Mouse (Mus musculus): ENCODE measurements around the gene Lasp1.
"Not testable (repeated sequence)": the region's sequence is repeated elsewhere in the genome, so short reads cannot be mapped to it uniquely, and the experiment has no call there.

Lasp1 gene

DNA sequence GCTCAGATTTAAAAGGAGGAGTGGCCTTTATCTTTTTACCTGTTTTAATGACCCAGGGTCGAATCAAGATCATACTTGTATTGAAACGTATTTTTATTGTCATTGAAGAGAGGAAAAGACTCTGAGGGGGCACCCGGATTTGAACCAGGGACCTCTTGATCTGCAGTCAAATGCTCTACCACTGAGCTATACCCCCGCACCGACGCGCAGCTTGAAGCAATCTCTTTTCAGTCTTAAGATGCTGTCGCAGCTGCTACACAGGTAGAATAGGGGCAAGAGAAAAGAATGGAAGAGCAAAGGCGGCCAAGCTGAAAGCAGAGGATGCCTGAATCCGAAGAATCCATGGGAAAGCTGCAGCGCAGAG, at the start of gene Lasp1:
TSS of gene Lasp1 (plus strand) at position 219 of the 364 bp plus-strand sequence.
- DNase-seq = peak; percentile 98

DNA sequence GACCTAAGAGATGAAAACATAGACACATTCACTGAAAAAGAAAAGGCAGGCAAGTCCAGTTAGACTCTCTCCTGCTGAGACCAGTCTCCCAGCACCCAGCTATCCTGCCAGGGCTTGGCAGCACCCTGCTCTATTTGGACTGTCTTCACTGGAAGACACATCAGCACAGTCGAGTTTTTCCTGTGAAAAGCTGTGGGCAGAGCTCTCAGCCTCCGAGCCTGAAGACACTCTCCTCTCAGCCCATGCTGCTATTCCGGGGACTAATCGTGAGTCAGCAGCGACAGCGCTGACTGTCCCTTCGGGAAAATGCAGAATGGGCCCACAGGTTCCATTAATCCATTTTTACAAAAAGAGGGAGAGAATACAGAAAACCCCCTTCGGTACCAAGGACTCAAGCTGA, 45.5 kb upstream of the Lasp1 start:
- DNase-seq = no peak

DNA sequence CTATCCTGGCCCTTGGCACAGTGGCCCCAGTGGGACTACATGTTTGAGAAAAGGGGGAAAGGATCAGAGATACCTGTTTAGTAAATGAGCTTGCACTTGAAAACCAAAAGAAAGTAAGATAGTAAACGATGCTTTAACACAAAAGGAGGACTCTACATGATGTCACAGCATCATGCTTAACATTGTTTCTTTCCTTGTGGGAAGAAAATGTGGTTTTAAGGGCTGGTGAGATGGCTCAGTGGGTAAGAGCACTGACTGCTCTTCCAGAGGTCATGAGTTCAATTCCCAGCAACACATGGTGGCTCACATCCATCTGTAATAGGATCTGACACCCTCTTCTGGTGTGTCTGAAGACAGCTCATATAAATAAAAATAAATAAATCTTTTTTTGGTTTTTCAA, 40.7 kb upstream of the Lasp1 start:
- no peak for DNase-seq

DNA sequence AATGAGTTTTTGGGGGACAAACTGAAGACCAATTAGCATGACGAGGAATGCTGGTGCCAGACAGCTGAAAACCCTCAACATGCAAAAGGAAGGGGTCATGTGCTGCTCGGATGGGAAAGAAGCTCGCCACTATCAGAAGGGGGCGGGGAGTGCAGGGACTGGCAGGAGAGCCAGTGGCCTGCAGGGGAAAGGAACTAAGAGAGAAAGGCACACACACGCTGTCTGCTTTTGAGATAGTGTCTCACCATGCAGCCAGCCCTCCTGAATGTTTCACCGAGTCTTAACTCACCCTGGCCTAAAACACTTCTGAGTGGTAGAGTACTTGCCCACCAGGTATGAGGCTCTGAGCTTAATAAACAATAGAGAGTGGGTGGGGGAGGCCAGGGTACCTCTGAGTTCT, 39.9 kb upstream of the Lasp1 start:
- DNase-seq = no peak

DNA sequence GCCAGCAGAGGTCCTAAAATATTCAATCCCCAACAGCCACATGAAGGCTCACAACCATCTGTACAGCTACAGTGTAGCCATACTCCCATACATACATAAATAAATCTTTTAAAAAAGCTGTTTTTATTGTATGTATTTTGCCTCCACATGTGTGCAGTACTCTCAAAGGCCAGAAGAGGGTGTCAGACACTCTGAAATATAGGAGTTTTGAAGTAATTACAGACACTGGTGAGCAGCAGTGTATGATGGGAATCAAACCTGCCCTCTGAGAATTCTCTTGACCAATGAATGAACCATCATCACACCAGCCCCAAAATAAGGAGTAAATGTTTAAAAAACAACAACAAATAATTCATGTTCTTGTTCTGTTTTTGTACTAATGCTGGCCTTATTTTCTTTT, 37.2 kb upstream of the Lasp1 start:
- DNase-seq = no peak

DNA sequence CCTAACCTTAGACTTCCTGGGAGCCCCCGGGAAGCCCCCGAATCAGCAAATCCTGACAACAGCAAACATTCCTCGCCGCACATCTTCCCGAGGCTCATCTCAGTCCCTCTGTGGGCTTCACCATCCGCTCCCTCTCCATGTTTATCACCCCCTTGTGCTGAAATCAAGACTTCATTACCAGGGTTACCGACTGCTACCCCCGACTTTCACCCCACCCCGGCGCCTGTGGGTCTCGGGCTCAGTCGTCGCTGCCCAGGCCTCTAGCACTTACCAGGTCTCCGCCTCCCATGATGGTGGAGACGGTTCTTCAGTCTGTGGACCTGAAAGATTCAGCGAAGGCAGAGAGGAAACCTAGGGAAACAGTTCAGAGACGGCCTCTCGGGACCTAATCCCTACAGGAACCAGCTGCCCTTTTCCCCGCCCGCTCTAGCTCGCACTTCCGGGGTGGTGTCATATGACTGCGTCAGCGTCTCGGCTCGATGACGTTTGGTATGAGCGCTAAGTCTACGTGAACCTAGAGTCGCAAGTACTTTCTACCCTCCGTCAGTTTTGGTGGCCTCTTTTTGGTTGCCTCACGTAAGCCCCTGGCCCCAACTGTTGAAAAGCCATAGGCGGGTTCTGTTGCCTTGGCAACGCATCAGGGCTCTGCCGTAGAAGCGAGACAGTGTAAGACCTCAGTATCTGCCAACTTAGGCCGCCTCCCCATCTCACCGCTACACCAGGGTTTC, 32.5 kb upstream of the Lasp1 start, which contains the start of gene Cwc25:
TSS of gene Cwc25 (minus strand) at position 403 of the 728 bp plus-strand sequence.
- DNase-seq = peak; percentile 99

DNA sequence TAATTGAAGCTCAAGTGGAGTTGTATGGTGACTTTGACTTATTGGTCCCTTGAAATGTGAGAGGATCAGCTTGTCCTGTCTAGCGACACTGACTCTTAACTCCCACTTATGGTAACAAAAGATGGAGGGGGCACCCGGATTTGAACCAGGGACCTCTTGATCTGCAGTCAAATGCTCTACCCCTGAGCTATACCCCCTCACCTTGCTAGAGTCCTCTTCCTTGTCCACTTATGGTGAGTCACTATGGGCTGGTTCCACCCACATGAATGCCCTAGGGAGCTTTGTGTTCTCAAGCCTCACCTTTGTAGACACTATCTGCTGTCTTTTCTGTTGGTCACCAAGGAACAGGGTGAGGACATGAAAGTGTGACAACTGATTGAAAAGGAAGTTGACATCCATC, 29.1 kb upstream of the Lasp1 start:
- no peak for DNase-seq

DNA sequence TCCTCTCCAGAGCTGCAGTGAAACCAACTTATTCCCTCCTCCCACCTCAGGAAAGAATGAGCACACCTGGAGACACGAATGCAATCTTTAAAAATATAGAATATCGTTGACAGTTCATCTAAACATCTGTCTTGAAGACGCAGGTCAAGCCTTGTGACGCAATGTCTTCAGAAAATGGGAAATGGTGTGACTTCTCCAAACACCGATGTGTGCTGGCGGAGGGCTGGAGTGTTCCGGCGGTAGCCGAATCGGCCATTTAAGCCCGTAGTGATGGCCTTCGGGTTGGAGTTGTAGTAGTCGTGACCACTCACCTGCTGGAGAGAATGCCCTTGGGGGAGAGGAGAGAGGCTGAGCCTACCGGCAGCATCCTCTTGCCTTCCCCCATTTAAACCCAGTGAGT, 27.4 kb upstream of the Lasp1 start:
- no peak for DNase-seq

DNA sequence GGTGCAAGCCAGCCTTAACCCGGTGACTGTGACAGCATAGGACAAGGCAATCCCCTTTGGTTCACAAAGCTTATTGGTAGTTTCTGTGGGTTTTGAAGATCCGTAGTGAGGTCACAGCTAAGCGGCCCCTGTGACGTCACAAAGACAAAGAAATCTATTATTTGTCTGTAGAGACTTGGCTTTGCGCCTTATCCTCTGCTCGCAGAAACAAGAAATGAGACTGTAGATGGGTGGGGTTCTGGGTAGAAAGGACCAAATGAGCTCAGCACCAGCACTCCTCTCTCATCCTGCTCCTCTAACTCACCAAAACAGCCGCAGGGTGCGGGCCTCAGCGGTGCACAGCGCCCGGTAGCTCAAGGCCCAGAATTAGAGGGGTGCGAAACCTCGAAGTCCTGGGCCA, 23.6 kb upstream of the Lasp1 start:
- DNase-seq = no peak

DNA sequence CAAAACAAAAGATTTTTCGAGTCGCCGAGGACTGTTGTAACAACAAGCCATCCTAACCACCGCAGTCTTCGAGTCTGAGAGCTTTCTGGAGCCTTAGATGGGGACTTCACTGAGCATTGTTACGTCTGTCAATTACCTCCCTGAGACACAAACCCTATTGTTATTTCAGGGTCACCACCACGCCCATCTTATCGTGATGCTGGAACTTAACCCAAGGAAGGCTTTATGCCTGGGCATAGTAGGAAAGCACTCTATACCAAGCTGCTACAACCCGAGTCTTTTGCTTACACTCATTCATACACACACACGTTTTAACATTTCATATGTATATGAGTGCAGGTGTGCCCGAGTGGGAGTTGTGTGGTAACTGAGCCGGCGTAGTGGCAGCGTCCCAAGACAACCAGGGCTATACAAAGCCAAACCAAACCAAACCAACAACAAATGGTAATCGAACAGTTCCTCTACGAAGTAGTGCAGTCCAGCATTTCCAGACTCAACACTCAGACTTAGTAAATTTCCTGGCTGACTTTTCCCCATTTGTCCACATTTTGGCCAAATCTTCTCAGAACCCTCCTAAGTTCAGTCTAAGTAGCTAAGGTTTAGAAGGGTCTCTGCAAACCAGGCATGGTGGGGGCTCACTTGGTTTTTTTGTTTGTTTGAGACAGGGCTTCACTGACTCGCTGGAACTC, 22.8 kb upstream of the Lasp1 start, which contains the start of gene 1700001P01Rik:
TSS of gene 1700001P01Rik (minus strand) at position 111 of the 689 bp plus-strand sequence.
- no peak for DNase-seq

DNA sequence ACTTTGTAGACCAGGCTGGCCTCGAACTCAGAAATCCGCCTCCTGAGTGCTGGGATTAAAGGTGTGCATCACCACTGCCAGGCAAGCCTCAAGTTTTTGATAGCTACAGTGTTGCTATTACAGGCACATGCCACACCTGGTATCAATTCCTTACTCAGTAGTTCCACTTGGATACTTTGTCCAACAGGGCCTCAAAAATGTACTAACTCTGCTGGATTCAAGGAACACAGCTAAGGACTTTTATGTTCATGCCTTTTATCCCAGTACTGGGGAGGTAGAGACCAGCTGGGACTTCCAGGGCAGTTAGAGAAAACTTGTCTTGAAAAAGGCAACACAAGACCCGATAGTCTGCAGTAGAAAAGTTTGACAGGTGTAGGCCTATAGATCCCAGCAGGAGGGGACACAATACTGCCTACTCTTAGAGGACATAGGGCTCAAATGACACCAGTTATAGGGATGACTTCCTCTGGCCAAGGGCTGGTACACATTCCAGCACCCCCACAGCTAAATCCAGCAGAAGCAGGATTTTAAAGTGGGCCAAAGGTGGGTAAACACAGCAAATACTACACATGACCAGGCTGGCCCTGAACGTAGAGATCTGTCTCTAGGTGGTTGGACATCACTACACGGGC, 22.2 kb upstream of the Lasp1 start:
- DNase-seq = no peak

DNA sequence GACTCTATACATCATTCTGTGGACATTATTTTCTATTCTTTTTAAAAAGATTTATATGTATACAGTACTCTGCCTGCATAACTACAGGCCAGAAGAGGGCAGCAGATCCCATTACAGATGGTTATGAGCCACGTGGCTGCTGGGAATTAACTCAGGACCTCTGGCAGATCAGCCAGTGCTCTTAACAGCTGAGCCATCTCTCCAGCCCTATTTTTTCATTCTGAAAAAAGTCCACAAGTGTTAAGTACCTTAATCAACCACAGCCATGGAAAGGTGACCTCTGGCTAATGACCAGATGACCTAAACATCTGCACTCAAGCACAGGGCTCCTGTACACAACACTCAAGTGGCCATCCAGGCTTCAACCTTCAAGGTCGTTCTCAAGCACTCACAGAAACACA, 21.7 kb upstream of the Lasp1 start:
- DNase-seq = no peak

DNA sequence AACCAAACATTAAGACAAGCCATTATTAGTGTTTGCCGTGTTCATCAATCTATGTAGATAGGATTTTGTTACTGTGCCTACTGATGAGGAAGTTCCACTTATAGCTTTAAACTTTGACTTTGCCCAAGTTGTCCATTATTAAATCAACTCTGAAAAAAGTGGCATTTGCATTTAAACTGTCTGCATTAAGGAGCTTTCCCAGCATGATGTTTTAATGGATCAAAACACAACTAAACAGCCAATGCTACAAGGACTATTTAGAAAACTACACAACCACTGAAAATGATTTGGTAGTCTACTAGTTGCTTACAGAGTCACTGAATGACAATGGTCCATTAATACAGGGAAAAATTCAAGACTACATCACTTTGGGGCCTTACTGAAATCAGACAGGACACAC, 19.9 kb upstream of the Lasp1 start:
- no peak for DNase-seq

DNA sequence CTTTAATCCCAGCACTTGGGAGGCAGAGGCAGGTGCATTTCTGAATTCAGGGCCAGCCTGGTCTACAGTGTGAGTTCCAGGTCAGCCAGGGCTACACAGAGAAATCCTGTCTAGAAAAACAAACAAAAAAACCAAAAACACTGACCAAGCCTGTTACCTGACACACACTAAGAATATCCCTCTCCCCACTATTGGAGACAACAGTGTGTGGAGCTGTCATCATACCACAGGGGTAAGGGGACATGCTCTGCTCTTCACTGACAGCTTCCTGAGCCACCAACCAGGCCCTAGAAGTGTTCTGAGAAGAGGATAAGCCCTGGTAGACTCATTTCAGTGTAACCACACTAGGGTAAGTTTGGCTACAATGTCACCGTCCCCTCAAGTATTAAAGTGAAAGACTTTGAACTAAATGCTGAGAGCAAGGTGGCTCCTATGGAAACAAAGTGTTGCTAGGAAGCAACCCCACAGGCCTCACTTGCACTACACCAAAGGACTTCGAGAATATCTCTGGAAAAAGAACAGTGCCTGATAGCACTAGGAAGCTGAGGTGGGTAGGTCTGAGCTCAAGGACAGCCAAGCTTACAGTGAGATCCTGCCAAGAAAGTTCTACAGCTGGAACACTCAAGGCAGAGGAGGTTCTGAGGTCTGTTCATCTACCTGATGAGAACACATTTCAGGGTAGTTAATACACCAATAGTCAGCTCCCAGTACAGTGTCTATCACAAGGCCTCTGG, 18.7 kb upstream of the Lasp1 start:
- no peak for DNase-seq

DNA sequence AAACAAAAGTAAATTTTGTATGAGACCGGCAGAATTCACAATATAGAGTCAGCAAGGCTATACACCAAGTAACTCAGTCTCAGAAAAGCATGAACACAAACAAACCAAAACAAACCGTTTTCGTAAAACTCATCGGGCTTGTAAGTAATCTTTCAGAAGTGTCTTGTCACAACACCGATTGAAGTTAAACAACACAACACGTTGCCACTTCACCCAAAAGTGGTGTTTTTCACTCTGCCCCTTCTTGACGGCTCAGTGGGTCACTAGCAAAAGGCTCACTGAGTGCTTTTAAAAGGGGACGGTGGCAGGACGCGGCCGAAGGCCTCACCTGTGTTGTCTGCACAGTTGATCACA, 17.3 kb upstream of the Lasp1 start:
- no peak for DNase-seq

DNA sequence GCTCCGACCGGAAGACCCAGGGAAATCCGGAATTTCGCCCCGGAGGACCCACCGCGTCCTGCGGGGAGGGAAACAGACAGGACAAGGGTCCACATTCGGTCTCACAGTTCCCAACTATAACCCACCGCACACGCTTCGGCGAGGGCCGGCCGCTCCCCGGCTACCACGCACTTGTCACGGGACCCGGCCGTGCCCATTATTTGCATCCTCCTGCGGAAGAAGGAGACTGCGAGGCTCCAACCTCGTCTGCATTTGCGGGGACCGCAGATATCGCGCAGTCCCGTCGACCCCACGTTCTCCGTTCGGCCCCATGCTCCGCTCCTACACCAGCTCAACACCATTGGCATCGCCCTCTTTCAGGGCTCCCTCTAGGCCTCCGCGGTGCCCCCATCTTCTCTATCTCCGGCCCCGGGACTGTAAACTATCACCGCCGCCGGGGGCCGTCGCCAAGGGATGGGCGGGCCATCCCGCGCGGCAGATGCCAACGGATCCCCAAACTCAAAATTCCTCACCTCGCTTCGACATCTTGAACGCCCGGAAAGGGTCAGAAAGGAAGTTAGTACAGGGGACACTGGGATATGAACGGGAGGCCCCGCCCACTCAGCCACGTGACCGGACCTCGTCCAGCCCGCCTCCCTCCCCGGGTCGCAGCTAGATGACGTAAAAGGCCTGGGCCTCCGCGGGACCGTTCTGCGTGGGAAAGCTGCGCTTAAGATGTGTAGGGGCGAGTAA, 16.8 kb upstream of the Lasp1 start, which contains the start of gene Rpl23:
TSS of gene Rpl23 (minus strand) at position 606 of the 732 bp plus-strand sequence.
- DNase-seq = peak; percentile 100

DNA sequence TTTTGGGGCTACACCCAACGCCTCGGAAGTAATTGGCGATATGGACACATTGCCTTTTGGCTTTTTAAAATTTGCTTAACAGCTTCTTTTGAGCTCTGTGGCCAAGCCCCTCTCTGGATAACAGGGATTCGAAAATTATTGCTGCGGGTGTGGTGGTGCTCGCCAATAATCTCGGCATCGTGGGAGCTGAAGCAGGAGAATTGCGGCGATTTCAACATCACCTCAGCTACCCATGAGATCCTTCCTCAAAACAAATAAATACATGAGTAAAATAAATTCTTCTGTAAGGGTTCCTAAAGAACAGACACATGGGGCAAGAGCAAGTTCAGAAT, 16.3 kb upstream of the Lasp1 start:
- no peak for DNase-seq

DNA sequence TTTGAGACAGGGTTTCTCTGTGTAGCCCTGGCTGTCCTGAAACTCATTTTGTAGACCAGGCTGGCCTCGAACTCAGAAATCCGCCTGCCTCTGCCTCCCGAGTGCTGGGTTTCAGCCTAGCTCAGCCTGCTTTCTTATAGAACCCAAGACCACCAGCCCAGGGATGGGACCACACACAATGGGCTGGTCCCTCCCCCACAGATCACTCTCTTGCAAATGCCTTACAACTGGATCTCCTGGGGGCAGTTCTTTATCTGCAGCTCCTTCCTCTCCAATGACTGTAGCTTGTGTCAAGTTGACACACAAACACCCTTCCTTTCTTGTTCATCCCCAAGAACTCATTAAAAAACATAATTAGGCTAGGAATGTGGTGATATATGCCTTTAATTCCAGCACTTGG, 10.8 kb upstream of the Lasp1 start:
- DNase-seq = no peak

DNA sequence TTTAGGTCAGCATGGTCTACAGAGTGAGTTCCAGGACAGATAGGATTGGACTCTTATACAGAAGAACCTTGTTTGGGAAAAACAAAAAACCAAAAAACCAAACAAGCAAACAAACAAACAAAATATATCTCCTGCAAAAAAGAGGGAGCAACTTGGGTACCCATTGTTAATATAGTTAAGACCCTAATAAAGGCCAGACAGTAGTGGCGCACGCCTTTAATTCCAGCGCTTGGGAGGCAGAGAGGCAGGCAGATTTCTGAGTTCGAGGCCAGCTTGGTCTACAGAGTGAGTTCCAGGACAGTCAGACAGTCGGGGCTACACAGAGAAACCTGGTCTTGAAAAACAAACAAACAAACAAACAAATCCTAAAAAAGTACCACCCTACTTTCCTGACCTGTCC, 9.1 kb upstream of the Lasp1 start:
- no peak for DNase-seq

DNA sequence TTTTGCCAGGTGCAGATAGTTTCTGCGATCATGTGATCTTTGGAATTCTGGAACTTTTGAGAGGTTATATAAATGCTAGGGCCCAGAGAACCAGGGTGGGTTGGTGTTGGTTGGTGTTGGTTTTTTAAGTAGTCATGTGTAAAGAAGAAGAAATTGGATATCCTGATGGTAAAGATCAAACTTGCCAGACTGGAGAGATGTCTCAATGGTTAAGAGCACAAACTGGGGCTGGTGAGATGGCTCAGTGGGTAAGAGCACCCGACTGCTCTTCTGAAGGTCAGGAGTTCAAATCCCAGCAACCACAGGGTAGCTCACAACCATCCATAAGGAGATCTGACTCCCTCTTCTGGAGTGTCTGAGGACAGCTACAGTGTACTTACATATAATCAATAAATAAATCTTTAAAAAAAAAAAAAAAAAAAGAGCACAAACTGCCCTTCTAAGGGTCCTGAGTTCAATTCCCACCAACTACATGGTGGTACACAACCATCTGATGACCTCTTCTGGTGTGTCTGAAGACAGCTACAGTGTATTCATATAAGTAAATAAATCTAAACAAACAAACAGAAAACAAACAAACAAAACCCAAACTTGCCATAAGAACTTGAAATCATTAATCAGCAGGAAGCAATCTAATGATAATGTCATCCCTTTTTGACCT, 7.9 kb upstream of the Lasp1 start:
- not testable (repeated sequence) for DNase-seq

DNA sequence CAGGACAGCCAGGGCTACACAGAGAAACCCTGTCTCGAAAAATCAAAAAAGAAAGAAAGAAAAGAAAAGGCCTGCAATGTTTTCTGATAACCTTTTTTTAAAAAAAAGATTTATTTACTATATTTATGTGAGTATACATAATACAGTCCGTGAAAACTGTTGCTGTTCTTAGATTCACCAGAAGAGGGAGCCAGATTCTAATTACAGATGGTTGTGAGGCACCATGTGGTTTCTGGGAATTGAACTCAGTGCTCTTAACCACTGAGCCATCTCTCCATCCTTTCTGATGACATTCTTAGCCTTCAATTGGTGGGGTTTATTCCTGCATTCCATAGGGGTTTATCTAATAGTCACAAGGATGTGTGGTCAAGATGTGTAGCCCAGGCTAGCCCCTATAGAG, 5.6 kb upstream of the Lasp1 start:
- DNase-seq = no peak

DNA sequence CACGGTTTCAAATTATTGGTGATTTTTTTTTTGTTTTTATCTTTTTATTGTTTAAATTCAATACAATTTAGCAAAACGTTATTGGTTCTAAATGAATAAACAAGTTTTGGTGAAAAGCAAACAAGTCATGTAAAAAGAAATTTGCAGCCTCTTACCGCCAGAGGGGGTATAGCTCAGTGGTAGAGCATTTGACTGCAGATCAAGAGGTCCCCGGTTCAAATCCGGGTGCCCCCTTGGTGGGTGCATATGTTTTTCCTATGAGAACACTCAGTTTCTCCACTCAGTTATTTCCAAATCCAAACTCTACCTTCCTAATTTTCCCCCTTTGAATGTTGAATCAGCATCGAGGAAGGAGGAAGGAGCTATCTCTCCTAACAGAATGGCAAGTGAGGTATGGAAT, 1.9 kb upstream of the Lasp1 start:
- DNase-seq = no peak

Data from heart, adult 11 months (tissue).